Mouse (Mus musculus) mouse trophoblast stem cell (cell line): ENCODE measurements around the gene Cacng2.

ENCODE experiments used
- in situ Hi-C, 2 experiments: fragments of 300-500 bp; cut with MseI, MboI; formaldehyde crosslinking; loops; 2 replicates in 1 of 2; 3 replicates in 1 of 2; pipeline ENCODE4 v1.15.1; 2025

Gene Cacng2

DNA sequence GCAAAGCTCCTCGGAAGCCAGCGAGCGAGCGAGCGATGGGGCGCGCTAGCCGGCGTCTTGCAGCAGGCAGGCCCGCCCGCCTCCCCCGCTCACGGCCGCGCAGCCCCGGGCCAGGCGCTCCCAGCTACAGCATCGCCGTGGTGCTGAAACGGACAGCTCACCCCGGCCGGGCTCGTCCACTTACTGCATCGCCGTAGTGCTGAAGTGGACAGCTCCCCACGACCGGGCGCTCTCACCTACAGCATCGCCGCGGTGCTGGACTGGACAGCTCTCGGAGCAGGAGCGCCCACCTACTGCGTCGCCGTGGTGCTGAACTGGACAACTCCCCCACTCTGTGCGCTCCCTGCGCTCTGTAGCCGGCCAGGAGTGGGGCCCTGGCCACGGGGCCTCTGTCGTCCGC is at the start of gene Cacng2:
Gene Cacng2 (minus strand): TSS at position 325 of the 400 bp plus-strand sequence.
- in situ Hi-C loops, result no loop called here

DNA sequence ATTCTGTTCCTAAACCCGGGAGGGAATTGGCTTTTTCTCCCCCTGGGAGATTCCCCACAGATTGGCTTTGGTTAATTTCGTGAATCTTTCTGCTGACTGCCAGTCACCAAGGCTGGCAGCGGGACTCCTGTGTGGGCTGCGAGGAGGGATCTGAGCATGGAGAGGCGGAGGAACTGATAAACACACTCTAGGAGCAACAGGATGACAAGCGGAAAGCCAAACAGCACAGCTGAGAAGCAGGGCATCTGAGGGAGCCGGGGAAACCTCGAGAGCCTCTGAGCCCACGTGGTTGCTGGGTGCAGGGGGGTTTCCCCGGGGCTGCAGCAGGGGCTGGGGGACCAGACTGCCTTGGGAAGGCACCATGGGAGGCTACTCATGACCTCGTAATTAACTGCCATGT is 49.7 kb upstream of the Cacng2 start:
- in situ Hi-C loops, result no loop called here

DNA sequence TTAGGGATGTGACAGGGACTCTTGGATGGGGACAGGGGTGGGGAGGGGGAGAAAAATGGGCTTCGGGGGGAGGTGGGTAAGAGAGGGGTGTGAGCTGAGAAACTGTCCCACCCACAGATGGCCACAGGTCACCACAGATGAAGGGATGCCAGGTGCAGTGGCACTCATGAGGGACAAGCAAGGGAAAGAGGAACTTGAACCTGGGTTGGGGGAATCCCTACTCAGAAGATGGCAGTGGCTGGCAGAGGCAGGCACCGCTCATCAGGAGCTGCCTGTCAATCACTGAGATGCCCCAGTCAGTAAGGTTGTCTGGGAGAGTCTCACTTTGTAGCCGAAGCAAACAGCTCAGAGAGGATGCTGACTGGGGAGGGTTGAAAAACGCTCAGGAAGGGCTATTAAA is 45.5 kb upstream of the Cacng2 start:
- in situ Hi-C loops, result no loop called here

DNA sequence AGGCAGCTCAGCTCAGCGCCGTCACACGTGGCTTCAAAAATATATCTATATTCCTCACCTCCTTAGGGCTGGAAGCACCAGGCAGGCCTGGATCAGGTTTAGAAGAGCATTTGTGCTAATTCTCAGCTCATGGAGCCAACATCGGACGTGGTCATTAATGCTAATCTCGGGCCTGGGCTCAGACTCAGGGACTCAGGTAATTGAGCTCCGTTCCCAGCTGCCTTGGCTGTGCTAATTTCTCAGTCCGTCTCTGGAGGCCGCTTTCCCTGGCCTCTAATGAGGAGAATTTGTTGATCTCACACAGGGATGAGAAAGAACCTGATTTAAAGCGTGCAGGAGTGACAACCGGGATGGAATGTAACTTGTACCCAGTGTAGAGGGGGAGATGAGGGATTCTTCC is 44.6 kb upstream of the Cacng2 start:
- in situ Hi-C loops, result no loop called here

DNA sequence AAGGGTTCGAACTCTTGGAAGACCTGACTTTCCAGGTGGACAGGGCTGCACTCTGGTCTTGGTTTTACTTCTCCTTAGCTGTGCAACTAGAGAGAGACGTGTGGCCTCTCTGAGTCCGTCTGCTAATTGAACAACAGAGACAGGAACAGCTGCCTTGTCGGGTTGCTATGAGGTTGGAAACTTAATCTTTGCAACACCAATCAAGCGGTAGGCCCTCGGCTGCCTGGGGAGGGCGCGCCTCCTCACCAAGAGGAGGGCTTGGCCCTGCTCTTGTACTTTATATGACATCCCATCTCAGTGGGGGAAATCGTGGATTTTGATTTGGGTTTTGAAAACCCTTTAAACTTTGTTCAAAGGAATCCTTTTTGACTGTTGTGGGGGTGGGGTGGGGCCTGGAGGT is 42.1 kb upstream of the Cacng2 start:
- in situ Hi-C loops, result no loop called here

DNA sequence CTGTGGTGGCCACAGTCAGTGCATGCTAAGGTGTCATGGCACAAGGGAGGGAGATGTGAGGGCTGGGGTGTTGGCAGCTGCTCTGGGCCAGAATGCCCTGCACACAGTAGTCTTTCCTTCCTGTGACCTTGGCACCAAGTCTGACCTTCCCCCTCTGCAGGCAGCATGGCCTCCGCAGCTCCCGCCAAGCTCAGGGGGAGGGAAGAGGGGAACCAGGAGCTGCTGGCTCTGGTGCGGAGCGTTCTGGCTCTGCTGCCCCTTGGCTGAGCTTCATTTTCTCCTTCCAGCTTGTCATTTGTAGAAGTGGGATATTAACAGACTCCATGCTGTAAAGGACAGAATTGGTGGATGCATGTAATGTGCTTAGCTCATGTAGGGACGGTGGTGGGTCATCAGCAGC is 38.5 kb upstream of the Cacng2 start:
- in situ Hi-C loops, result no loop called here

DNA sequence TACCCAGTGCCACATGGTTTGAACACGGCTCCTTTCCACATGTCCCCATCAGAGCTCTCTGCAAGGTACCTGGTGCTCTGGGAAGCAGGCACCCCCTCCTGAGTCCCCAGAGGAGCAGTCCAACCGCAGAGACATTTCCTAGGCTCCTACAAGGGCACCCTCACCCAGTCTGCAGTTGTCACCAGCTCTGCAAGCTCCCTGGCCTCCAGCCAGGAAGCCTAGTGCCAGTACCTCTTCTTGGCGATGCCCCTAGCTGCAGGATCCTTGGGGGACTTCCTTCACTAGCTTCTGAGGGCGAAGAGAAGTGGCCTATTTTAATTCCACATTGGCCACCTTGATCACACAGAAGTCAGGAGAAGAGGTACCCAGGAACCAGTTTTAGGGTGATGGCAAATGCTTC is 38.0 kb upstream of the Cacng2 start:
- in situ Hi-C loops, result no loop called here

DNA sequence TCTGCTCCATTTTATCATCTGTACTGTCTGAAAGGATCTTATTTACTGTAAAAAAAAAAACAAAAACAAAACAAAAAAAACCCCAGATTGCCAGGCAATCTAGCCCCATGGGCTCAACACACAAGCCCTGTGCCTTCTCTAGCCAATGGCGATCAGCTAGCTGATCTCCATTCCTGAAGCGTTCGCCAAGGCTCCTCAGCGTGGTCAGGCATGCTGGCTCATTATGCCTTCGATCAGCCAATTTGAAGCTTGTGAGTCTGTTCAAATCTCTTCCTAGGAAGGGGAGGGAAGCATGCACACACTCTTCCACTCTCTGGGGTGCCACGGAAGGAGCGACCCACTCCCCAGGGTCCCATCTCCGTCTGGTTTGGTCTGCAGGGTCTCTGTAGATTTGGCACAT is 37.5 kb upstream of the Cacng2 start:
- in situ Hi-C loops, result no loop called here

DNA sequence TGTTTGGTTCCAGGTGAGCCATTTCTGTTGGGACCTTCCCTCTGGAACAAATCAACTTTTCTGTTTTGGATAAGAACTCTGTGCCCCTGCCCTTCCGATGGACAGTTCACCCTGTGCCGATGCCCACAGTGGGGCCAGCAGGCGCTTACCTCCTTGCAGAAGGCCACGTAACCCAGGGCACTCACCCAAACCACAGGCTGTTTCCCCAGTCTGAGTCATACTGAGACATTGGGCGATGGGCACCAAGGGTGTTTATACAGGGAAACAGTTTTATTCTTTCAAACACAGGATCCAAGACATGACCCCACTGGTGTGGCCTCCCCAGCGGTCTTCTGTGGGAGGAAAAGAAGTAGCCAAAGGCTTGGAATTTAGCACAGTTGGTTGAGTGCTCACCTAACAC is 35.6 kb upstream of the Cacng2 start:
- in situ Hi-C loops, result no loop called here

DNA sequence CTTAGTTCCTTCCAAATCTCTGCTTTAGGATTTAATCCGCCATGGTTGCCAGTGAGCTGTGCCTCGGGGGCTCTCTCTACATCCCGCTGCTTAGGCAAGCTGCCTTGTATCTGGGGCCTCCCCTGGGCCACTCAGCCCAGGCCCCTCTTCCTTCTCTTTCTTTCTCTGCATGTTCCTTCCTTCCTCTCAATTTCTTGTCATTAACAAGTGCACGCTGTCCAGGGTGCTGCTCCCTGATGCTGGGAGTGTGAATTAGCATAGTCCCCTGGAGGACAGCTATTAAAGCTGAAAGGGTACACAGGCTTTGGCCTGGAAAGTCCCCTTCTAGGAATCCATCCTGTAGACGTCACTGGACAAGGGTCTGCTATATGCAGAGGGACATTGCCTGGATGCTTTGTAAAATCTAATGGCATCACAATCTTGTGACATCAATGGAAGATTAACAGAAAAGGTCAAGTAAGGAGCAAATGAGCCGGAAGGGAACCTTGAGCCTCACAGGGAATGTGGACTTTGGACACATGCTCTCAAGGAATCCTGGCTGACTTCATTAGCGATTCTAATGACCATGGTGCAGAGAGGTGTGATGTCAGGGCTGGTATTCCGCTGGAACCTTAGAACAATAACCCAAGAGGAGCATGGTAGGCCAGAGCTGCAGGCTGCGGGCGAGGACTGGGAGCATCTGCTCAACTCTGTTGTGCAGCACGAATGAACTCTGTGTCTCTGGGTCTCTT is 33.4 kb upstream of the Cacng2 start:
- in situ Hi-C loops, result no loop called here

DNA sequence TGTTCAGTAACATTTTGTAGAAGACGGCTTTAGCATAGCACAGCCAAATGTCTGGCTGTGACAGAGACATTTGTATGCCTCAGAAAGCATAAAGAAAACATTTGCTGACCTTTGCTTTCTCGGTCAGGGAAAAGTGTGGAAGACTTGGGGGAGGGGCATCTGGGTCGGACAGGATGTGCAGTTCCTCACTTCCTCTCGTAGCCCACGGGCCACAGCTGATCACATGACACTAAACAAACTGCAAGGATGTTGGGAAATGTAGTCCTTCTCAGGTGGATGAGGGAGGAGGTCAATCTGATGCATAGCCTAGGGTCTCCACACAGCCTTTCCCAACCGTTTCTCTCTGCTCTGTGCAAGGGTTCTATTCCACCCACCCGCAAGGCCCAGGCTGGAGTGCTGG is 28.7 kb upstream of the Cacng2 start:
- in situ Hi-C loops, result no loop called here

DNA sequence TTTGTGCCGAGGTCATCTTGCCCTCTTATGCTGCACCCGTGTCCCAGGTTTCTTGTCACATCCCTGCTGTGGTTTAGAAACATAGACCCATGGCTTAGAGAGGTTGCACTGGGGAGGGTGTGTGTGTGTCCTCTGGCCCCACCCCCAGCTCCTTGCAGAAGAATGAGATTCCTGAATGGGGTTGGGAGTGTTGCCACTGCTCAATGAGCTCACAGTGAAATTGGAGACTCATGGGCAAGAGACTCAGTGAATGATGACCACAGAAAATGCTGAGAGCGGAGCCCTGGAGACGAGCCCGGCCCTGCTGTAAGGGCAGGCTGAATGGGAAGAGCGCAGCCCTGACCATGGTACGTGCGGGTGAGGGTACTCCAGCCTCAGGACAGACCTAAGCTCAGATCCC is 20.4 kb upstream of the Cacng2 start:
- in situ Hi-C loops, result no loop called here

DNA sequence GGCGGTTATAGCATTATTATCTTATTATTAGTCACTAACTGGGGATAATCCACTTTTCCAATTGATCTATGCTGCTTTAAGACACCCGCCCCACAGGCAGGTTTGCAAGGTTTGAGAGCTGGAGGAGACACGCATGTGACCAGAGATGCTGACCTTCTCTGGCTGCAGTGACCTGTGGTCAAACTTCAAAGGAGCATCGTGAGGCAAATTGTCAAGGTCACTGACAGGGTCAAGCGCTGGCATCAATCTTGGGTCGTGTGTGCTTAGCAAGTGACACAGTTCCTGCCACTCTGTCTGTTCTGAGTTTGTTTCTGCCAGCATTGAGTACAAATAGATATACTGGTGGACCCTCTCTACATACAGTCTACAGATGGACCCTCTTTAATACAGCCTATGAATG is 14.8 kb upstream of the Cacng2 start:
- in situ Hi-C loops, result no loop called here

DNA sequence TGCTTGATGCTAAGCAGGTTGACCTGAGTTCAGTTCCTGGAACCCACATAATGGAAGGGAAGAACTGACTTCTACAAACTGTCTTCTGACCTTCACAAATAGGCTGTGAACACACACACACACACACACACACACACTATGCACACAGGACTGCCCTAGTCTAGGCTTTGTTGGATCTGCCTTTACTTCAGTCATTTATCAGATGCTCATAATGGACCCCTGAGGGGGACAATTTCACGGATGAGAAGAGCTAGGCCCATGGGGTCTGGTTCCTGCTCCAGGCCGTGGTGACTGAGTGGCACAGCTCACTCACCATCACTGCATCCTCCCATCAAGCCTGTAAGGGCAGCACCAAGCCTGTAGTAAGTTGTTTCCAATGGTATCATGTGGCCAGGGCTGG is 13.6 kb upstream of the Cacng2 start:
- in situ Hi-C loops, result no loop called here

DNA sequence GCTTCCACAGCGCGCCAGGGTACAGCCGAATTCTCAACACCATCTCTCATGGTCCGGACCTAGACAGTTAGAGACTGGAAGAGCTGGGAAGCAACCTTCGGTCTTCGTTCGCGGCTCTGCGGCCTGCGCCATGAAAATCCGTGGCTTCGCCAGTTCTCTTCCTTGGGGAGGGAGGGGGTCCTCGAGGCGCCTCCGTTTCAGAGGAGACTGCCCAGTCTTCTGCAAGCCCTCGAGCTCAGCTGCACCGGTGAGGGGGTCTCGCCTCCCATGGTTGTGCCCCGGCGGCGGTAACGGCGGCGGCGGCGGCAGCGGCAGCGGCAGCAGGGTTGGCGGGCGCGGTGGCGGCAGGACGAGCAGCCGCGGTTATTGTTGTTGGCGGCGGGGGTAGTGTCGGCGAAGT is 580 bp downstream of the Cacng2 start:
- in situ Hi-C loops, result no loop called here

DNA sequence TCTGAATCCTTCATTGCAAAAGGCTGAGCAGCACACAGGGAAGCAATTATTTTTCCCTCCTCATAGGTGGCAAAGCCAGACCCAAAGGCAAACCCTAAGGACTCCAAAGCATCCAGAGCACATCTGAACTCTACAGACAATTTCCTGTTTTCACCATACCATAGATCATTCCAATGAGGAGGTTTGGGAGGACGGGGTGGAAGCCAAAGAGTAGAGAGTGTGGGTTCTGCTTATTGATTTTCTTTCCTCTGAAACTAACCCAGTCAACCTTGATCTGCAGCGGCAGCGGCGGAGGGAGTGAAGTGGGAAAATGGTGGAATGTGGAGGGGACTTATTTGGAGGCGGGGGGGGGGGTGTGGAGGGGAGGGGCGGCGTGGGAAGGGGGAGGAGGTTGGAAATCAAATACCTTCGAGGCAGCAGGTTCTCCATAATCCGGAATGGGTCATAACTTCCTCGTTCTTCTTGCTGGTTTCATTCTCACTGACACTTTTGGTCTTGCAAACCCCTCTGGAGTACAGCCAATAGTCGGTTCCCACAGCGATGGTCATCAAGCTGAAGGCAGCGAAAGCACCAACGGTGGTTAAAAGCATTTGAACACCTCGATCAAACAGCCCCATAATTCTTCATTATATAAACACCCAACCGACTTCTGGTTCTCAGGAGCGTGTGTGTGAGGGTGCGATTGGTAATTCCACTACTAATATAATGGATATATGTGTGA is 1.4 kb downstream of the Cacng2 start:
- in situ Hi-C loops, result no loop called here

DNA sequence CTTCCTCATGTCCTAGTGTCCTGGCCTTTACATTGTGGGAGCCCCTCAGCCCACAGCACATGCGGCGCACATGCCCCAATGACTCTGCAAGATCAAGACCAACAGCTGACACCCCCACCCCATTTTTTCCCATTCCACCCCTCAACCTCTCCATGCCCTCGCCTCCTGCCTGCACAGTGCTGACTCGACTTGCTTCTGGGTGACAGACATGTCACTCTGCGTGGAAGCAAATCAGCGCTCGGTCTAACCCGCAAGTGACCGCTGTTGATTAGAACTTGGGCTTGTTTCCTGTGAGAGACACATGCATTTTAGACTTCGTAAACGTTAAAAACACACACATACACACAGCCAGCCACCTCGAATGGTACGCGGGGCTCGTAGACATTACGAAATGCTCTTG is 2.1 kb downstream of the Cacng2 start:
- in situ Hi-C loops, result no loop called here

DNA sequence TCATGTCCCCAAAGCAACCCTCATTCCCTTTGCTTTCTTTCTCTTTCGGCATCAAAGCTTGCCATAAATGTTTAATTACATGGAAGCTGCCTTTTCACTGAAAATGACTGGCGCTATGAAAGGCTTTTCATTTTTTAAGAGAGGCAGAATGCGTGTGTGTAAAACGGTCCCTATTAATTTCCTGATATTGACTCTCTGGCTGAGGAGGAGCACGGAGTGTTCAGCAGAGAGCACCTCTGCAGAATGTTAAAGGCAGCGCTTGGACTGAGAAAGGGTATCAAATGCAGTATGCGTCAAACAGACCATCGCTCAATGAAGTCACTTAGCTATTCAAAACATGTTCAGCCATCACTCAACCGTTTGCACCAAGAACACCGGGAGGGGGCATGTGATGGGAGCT is 2.9 kb downstream of the Cacng2 start:
- in situ Hi-C loops, result no loop called here

DNA sequence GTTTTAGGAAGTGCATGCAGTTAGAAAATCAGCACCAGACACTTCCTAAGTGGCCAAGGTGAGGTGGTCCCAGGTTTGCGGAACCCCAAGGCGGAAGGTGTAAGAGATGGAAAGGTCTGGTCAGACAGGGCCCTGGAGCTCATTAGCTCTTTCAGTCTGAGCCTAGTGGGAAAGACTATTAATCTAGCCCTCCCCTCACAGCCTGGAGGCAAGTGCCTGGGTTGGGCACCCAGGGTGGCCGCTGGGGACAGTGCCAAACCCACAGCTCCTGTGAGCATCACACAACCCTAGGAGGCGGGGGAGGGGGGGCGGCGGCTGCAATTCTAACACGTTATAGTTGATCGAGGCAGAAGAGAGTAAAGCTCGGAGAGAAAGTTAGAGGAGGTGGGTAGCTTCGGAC is 3.6 kb downstream of the Cacng2 start:
- in situ Hi-C loops, result no loop called here

DNA sequence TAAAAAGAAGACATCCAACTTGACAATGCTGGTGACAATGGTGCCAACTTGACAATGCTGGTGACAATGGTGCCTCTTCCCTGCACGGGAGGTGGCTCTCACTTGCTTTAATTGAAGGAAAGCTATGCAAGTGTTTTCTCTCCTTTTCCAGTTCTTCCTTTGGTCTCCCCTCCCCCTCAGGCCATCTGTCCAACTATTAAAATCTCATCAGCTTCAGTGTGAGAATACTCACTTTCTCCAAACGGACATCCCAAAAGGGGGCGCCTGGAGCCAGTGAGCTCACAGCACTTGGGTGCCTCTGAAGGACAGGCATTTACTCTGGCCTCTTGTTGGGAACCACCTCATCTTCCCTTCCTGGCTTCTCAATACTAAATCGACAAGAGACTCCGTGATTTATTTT is 20.3 kb downstream of the Cacng2 start:
- in situ Hi-C loops, result no loop called here

DNA sequence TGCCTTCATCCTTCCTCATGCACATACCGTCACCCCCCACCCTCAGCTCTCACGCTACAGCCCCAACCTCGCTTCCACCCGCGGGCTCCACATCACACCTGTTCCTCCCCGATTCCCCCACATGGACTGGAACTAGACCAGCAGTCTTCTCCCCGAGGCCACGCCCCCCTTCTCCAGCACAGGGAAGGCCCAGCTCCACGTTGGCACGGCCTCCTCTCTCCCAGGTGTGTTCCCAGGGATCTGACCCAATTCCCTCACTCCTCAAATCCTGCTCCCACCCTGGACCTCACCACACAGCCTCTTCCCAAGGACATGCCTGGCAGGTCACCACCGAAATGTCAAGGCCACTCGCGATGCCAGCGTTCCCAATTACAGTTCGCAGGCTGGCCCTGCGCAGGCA is 23.8 kb downstream of the Cacng2 start:
- in situ Hi-C loops, result no loop called here

DNA sequence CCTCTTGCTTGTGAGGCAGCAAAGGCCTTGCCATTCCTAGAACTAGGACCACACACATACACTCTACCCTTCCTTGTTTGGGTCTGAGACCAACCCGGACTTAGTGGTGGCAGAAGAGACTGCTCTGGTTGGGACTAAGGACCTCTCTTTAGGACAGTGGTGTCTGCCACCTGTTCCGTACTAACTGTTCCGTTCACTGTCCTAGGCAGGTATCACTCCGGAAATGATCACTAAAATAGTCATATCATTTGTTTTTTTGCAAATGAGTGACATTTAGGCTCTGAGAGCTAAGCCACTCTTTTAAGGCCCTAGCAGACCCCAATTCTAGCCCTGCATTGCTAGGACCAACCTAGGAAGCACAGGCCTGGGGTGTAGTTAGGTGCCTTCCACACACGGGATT is 26.2 kb downstream of the Cacng2 start:
- in situ Hi-C loops, result no loop called here

DNA sequence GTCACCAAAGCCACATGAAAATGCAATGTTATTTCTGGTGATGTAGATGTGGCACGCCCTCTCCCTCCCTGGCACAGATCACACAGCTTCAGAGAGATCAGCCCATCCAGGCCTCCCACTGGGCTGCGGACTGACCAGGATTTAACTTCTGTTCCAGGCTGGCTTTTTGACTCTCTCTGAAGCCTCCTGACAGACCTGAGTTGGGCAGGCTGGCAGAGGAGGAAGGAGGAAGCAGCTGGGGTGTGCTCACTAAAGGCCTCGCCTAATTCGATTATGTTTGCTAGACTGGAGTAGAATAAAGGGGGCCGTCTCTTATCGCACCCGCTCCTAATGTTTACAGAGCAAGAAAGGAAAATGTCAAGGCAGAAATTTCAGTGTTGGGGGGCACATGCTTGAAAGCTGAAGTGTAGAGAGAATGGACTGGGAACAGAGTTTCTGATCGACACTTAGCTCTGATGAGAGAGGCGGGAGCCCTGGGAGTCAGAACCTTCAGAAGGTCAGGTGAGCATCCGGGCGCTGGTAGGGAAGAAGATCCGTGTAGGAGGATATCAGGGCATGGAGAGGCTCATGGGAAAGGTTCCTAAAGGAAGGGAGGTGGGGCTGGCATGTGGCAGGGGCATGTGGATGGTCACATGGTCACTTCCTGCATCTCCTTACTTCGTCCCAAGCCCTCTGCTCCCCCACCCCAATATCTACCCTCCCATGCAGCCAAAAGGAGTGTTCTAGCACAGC is 36.8 kb downstream of the Cacng2 start:
- in situ Hi-C loops, result no loop called here
